Mouse (Mus musculus): ENCODE measurements around the gene Mthfd1l.
A peak's percentile ranks its signal among the peaks of the same experiment; 100 is the strongest.

Gene Mthfd1l

DNA sequence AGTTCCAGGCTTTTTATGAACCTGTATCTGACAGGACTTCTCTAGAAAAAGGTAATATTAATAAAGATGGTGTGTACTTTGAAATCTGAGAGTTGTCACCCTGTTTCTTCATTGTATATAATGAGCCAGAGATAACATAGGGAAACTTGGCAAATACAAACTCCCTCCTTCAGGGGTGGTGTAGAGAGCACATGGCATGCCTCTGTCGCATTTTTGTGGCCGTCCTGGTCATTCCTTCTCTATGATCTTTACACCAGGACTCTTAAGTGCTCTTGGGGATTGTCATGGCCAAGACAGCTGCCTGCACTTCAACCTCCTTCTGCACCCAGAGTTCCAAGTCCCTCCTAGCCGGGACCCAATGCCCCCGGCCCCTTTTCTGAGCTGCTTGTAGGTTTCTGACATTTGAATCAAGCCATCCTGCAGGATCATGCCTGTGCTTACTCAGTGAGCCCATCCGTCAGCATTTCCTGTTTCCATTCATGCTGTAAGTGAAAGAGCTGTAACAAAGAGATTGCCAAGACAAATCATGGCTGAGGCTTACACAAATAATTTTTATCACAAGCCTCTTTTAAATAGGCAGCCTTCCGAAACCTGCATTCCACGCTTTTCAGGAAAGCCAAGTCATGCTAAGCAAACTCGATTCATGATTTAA is 106.2 kb downstream of the Mthfd1l start:
- DNase-seq (ENCODE audit: low read depth, low spot score): no peak

DNA sequence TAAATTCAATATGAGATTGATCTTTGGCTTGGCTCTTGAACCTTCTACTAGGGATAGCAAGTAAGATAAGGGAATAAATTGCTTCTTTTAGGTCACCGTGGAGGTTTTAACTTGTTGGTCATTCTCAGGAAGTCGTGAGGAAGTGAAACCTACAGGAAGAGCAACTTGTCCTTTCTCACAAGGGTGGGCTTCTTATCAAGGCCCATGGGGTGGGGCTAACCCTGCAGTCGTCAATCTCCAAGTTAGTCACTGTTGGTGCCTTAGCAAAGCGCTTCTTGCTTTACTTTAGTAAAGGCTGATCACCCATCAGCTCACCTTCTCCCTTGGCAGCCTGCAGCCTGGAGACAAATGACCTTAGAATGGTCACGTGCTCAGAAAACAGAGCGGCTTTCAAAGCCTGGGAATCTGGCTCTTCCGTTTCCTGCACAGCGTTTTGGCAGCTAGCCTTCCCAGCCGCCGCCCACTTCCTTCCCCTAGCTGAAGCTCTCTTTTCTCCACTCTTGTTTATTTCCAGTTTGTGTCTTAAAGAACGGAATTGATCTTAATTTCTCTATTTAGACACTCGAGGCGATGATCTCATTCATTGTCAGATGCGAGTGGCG is 106.8 kb downstream of the Mthfd1l start:
- no peak for DNase-seq (ENCODE audit: low read depth, low spot score)

DNA sequence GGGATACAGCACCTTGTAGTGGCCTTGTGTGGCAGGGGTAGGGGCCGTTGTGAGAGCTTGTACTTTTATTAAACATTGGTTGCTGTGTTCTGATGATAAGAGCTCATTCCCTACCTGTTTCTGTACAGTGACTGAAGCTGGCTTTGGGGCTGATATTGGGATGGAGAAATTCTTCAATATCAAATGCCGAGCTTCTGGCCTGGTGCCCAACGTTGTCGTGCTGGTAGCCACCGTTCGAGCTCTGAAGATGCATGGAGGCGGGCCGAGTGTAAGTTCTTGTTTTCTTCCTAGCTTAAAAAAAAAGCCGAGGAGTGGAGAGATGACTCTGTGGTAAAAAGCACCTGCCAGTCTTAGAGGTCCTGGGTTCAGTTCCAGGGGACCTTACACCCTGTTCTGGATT is 110.7 kb downstream of the Mthfd1l start:
- DNase-seq (ENCODE audit: low read depth, low spot score): no peak

DNA sequence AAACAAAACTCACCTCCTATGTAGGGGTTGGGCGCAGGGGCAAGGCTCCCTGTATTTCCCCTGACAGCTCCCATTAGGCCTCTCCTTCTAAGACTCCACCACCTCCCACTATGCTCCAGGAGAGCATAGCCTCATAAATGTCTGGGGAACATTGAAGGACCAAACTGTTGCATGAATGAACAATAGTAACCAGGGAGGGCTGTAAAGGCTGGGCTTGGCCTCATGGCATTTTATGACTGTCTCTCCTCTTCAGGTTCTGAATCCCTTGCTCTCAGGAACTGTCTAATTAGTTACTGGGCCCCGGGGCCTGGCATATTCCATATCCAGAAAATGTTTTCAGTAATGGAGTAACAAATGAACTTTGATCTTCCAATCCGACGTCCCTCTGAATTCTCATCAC is 112.0 kb downstream of the Mthfd1l start:
- no peak for DNase-seq (ENCODE audit: low read depth, low spot score)

DNA sequence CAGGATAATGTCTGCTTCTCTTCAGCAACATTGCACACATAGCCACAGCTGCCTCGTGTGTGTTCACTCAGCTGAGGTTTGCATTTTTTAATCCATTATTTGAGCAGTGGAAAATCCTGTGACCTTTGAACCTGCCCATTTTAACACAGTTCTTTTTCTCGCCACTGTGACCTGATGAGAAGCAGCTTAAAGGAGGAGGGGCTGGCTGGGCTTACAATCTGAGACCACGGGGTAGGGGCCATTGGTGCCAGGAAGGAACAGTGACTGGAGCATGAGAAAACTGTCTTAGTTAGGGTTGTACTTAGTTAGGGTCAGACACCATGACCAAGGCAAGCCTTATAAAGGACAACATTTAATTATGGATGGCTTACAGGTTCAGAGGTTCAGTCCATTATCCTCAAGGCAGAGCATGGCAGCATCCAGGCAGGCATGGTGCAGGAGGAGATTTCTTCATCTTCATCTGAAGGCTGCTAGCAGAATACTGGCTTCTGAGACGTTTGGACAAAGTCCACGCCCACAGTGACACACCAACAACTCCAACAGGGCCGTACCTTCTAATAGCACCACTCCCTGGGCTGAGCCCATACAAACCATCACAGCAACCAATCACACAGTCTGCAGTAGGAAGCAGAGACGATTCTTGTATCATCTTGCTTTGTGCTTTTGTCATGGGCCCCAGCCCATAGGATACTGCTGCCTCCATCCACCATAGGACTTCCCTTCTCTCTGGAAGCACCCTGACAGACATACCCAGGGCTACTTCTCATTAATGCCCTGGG is 112.6 kb downstream of the Mthfd1l start:
- no peak for DNase-seq (ENCODE audit: low read depth, low spot score)

DNA sequence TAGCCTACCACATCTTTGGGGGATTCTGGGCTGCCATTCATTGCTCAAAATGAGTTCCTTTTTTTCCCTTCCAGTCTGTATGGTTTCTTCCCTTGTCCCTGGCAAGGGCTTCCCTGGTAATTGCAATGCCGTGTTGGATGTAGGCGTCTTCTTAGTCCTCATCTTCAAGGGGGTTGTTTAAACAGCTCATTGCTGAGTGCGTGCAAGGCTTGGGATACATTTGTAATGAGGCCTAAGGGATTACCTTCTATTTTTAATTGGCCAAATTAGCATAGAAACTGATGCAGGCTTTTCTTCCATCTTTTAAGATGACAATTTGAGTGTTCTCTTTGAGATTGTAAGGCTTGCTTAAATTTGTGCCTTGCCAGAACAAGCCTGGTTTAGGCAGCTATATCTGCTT is 114.6 kb downstream of the Mthfd1l start:
- no peak for DNase-seq (ENCODE audit: low read depth, low spot score)

DNA sequence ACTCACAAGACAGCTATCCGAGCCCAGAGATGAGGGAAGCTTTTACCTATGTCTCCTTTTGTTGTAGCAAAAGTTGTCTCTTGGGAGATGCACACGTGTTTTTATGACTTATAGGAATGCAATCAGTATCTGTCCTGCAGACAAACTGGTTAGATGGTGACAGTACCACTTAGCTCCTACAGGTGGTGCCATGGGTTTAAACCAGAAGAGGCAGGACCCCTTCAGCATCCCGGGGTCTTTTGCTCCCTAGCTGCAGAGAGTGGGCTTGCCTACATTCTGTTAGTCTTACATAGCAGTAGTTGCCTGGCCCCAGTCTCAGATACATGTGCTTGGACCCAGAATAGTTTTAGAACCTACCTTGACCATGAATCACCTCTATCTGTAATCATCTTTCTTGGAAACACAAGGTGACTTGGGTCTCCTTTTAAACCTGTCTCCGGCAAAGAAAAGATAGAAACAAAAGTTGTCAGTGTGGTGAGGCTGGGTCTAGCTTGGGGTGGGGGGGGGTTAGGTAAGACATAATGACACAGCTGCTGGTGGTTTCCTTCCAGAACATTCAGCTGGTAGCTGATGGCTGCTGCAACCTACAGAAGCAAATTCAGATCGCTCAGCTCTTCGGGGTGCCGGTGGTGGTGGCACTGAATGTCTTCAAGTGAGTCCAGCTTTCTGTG is 116.0 kb downstream of the Mthfd1l start:
- DNase-seq (ENCODE audit: low read depth, low spot score): peak; percentile 68

DNA sequence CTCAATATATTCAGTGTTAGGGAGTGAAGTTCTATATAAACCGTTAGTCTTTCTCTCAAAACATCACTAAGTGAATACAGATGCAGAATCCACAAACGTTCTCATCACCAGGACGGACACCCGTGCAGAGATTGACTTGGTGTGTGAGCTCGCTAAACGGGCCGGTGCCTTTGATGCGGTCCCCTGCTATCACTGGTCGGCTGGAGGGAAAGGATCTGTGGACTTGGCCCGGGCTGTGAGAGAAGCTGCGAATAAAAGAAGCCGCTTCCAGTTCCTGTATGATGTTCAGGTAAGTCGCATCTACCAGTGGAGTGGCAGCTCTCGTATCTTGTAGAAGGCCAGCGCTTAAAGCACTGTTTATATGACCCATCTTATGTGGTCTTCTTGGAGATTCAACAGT is 117.0 kb downstream of the Mthfd1l start:
- DNase-seq (ENCODE audit: low read depth, low spot score): no peak

DNA sequence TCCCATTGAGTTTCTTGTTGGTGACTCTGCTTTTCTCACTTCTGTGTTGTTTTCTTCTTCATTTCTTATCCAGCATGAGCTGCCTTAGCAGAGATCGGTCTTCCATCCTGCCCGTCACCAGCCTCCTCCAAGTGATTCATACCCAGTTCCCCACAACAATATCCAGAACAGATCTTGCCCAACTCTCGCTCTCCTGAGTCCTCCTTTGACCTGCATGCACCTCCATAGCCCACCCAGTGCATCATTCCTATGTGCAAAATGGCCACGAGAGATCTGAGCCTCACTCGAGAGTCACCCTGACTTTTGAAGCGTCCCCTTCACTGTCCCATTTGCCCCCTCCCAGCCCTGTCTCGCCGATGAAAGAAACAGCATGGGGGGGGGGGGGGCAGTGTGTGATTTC is 120.1 kb downstream of the Mthfd1l start:
- DNase-seq (ENCODE audit: low read depth, low spot score): no peak

DNA sequence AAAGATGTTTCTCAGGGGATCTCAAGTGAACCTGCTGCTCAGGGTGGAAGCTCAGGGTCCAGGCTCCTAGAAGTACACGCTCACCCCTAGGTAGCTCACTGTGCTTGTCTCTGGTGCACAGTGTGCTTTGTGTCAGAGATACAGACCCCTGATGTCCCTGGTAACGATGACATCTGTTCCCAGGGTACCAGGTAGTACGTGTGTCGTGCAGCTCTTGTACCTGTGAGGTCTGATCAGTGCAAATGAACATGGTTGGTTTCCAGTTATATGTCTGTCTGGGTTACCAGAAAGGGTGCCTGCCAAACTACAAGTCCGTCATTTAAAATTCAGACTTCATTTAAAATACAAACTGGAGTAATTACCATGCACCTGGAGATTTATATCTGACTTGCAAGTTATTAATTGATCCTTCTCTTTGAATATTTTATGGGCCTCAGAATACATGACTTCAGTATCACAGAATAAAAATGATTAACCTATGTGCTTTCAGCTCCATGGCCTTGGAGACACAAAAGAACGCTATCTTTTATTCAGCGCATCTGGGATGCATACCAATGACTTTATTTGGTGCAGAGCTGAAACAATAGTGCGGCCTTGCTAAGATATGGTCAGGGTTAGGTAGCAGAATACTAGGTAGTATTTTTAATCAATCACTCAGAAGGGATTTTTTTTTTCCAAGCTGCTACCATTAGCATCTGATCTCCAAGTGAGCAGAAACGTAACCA is 121.3 kb downstream of the Mthfd1l start:
- no peak for DNase-seq (ENCODE audit: low read depth, low spot score)

DNA sequence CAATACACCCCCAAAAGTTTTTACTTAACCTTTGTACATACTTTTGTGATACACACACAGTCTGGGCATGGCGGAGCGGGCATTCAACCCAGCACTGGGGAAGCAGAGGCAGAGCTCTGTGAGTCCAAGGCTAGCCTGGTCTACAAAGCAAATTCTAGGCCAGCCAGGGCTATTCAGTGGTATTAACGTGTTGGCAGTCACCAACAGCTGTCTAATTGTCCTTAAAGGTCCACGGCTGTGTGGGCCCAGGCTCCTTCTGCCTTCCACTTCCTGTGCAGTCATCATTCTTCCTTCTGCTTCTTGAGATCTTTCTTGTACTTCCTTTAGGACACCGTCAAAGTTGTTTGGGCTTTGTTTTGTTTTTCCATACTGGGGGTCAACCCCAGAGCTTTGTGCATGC is 123.2 kb downstream of the Mthfd1l start:
- no peak for DNase-seq (ENCODE audit: low read depth, low spot score)

DNA sequence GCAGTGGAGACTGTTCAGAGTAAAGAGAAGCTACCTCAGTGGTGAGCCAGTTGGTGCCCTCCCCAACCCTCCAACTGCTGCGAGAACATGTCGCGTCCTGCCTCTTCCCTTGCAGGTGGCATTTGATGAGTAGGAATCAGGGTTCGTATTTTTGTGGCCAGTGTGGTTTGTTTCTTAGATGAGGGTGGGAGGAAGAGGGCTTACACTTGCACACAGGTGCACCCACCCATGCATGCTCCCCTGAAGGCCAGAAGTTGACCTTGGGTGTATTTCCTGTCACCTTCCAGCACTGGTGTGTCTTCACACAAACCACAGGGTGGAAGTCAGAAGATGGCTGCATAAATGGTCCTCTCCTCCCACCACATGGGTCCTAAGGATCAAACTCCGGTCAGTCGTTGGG is 127.1 kb downstream of the Mthfd1l start:
- DNase-seq (ENCODE audit: low read depth, low spot score): no peak

DNA sequence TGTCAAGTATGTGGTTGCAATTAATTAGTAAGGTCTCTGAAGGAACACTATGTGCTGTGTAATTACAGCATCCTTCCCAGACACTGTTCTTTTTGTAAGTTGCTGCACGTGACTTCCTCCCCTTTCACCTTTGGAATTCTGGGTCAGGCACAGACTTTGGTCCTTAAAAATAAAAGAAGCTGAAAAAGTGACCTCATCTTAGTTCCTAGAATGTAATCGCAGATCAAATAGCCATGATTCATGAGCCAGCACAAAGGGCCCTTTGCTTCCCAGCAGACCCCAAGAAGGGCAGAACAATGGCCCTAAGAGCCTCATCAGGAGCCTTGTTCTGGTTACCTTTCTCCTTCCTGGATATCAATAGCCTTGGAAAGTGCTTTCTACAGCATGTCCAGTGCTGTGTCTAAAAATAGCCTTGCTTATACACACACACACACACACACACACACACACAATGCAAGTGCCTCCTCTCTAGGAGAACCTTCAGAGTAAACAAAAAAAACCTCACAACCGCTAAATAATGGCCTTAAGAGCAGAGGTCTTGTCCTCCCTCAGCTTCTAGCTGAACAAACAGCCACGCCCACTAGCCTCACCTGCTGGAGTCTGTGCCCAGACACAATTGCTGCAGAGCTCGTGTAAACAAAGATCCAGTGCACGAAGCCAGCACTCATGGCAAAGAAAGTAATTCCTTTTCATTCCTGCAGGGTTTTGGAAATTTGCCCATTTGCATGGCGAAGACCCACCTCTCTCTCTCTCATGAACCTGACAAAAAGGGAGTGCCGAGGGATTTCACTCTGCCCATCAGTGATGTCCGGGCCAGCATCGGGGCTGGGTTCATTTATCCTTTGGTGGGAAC is 133.0 kb downstream of the Mthfd1l start:
- peak; percentile 67 for DNase-seq (ENCODE audit: low read depth, low spot score)

DNA sequence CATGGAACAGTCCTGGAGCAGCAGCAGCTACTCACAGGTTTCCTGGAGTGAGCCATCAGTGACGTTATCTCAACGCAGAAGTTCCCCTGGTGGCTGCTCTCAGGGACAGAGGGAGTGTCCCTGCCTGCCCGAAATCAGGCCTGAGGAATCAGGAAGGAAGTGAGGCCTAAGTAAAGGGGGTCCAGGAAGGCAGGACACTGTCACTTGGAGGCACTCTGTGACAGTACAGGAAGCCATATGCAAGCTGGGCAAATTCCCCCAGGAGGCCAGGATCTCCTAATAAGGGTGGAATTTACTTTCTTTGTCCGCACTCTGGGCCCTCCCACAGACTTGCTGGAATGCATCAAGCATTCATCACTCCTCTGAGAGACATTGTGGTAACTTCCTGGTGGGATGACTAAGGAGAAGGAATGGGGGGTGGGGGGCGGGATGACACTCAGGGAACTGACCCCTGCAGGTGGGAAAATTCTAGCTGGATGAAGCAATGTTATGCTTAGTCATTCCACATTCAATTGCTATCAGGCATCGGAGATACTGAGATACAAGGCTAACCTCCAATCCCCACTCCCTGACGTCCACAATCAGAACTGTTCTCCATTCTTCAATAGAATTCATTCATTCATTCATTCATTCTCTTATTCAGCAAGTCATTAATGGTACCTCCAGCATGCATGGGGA is 134.9 kb downstream of the Mthfd1l start:
- DNase-seq (ENCODE audit: low read depth, low spot score): peak; percentile 85

DNA sequence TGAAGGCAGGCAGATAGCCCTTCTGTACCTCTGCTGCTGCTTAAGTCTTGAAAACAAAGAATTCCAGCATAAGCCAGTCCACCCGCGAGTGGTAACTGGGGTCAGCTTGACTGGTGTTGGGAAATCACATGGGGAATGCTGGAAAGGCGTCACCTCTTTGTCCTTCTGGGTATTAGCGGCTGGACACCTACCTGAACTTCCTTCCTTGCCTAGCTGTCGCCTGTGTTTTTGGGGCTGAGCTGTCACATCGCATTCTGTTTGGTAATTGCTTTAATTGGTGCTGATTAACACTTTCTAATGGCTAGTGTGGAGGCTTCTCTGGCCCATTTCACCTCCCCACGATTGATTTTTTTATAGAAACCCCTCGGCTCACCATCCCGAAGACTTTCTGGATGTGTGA is 135.5 kb downstream of the Mthfd1l start:
- no peak for DNase-seq (ENCODE audit: low read depth, low spot score)

DNA sequence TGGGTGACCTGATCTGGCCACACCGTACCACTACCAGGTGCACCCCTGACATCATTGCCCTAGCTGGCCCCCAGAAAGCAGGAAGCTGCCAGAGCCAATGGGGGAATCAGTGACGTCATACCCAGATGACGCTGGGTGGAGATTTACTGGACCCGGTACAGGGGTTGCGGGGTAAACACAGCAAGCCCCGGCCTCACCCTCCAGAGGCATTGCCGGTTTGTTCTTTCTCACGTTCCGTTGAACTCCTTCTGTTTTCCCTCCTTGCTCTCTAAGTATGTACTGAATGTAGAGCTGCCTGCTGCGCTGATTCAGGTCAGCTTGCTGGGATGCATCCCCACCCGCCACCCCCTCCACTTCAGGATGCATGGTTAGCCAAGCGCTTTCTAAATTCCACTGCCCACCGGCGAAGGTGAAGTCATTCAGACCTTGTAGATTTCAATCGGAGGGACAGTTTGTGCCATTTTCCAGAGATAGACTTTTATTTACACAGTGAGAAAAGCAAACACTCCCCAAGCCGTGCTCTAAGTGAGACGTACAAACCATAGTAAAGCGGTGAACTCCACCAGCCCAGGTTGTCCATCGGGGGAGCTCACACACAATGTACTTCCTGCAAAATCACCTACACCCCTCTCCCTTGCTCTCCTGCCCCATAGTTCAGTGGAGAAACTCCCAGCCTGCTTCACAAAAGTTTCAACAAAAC is 138.3 kb downstream of the Mthfd1l start:
- DNase-seq (ENCODE audit: low read depth, low spot score): no peak

DNA sequence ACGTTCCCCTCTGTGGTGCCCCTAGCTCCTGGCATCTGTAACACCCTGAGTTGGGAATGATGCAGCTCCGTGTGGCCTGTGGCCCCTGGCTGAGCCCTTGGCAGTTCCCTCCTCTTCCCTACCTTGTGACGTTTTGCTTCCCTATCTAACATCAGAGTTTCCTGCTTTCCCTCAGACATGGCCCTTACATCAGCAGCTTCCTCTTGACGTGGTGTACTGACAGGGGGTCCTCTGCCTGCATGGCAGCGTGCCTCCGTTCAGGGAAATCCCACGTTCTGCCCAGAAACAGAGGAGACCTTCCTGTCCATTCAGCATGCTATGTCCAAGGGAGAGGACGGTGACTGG is 138.8 kb downstream of the Mthfd1l start:
- DNase-seq (ENCODE audit: low read depth, low spot score): no peak

DNA sequence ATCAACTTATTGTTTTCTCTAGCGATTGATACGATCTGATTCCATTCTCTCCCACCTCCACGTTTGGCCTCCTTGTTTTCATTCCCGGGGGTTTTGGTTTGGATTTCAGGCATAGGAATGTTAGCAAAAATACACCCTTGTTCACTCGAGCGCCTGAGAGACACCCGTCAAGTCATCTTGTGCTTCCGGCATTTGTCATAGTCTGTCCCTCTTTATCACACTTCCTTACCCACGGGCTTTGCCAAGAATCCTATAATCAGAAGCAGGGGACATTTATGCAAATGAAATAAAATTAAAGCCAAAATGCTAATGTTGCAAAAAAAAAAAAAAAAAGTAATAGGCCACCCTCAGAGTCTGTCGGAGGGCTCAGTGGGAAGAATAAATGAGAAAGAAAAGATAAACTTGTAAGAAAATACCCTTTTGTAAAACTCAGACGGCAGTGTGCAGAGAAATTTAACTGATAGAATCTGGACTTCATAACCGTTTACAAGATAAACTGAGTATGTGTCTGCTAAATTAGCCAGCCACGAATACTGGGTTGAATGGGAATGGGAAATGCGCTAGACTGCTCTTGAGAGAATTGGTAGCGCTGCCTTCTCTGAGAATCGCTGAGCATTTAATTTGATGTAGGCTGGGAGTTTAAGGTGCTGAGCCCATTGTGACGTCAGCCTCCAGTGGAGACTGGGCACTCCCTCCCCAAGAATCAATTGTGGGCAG is 139.9 kb downstream of the Mthfd1l start:
- DNase-seq (ENCODE audit: low read depth, low spot score): no peak

DNA sequence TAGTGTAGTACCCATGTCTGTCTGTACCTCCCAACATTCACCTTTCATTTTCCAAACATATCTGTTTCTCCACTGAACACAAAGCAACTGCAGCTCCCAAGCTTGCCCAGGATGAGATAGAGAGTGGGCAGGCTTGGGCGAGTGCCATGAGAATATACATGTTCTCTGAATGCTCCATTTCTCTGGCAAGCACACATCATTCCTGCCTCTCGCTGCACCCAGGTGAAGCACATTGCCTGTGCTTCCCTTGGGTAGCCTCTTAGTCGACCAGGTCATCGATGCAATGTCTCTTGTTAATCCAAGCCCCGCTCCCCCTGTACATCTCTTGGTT is 140.4 kb downstream of the Mthfd1l start:
- no peak for DNase-seq (ENCODE audit: low read depth, low spot score)
